Mouse (Mus musculus) midbrain, postnatal 0 days (tissue): ENCODE data around the gene Prkci. TPM values are rescaled to one million over a fixed set of nuclear protein-coding genes. Genes with fewer than 3 reads are reported as not detected.

Source experiments
- ATAC-seq: fragments of 200-750 bp; cut with Nextera tagmentation; 2 replicates; pipeline ENCODE4 v1.8.0; 2017; ENCODE audit warnings: moderate number of reproducible peaks, mild to moderate bottlenecking, moderate TSS enrichment, moderate library complexity; ENCODE audit not compliant: low FRiP score
- DNase-seq: peaks from one replicate; pipeline ENCODE4 v3.0.0-alpha.2; 2015; ENCODE audit warnings: low spot score
- H3K27ac ChIP-seq: fragments of 300-500 bp; sonication (generic); 2 replicates; pipeline ENCODE4 v1.5.1; 2014; ENCODE audit warnings: low read depth, mild to moderate bottlenecking, low read length, mixed read lengths
- H3K27me3 ChIP-seq: fragments of 300-500 bp; sonication (generic); 2 replicates; pipeline ENCODE4 v1.6.1; 2014; ENCODE audit warnings: low read length, control low read depth, mixed read lengths; ENCODE audit not compliant: insufficient read depth
- H3K36me3 ChIP-seq: fragments of 300-500 bp; sonication (generic); 2 replicates; pipeline ENCODE4 v1.6.1; 2014; ENCODE audit warnings: low read length, control low read depth, mixed read lengths; ENCODE audit not compliant: insufficient read depth
- H3K4me1 ChIP-seq: fragments of 300-500 bp; sonication (generic); 2 replicates; pipeline ENCODE4 v1.6.1; 2014; ENCODE audit warnings: mild to moderate bottlenecking, control low read depth, antibody characterized with exemption, low read length, mixed read lengths; ENCODE audit not compliant: insufficient read depth
- H3K4me2 ChIP-seq: fragments of 300-500 bp; sonication (generic); 2 replicates; pipeline ENCODE4 v1.6.1; 2014; ENCODE audit warnings: low read depth, mild to moderate bottlenecking, low read length, mixed read lengths; ENCODE audit not compliant: poor library complexity, severe bottlenecking
- H3K4me3 ChIP-seq: fragments of 300-500 bp; sonication (generic); 2 replicates; pipeline ENCODE4 v1.5.1; 2014; ENCODE audit warnings: low read depth, mild to moderate bottlenecking, low read length, moderate library complexity
- H3K9ac ChIP-seq: fragments of 300-500 bp; sonication (generic); replicated peaks from 2 replicates; pipeline ENCODE4 v1.6.1; 2014; ENCODE audit warnings: mild to moderate bottlenecking, low read length, moderate library complexity, mixed read lengths; ENCODE audit not compliant: poor library complexity, severe bottlenecking
- H3K9me3 ChIP-seq: fragments of 300-500 bp; sonication (generic); 2 replicates; pipeline ENCODE4 v1.6.1; 2016; ENCODE audit warnings: low read length, control low read depth
- CTCF ChIP-seq: IDR thresholded peaks from 2 replicates; pipeline ENCODE4 v1.5.1; 2016; ENCODE audit warnings: antibody characterized with exemption, mild to moderate bottlenecking
- WGBS: fragments of 180-500 bp; shearing (Covaris S2); extraction: QIAGEN DNeasy Blood & Tissue Kit; methylation state at CpG from one replicate; pipeline ENCODE4 v1.1.7; 2014; 5-methylcytosine and 5-hydroxymethylcytosine counted together
- polyA plus RNA-seq: library from polyadenylated mRNA; unstranded; fragments of >200 nt; fragmentation: Nextera tagmentation; extraction: Ambion mirVana; gene quantifications from 2 replicates; pipeline ENCODE4 v1.2.1, GENCODE M21; 2015
- total RNA-seq: library from RNA; depleted of rRNA; stranded (reverse); fragments of >200 nt; gene quantifications from 2 replicates; pipeline ENCODE4 v1.2.3, GENCODE M21; 2014

Prkci gene
- total and polyA plus RNA-seq, 2 experiments from 2014 or later, result 19.6 to 56.7 TPM

DNA sequence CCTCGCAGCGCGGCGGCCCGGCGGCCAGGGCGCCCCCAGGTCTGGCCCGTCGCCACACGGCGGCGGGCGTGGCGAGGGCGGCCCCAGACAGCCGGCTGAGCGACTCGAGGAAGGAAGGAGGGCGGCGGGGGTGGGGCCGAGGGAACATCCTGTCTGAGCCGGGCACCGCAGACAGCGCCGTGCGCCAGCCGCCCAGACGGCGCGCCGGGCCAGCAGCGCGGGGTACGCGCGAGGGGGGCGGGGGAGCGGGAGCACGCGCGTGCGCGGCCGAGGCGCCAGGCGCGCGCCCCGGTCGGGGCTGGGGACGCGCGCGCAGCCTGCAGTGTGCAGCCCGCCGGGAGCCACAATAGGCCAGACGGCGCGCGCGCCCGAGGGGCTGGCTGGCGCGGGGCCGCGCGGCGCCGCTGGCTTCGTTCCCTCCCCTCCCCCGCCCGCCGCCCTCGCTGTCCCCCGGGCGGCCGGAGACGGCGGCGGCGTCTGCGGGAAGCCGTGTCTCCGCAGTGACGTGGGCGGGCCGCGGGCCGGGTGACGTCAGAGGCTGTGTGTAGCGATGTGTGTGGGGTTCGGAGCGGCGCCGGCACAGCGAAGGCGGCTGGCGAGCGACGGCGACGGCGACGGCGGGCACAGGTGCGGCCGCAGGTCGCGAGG is 99.1 kb downstream of the Prkci start, which contains the start of gene Skil:
Gene Skil, plus strand, starts transcription at position 528 of the 648 bp plus-strand sequence.
- Histone ChIP-seq H3K4me1 (peaks cover 8% of the 10 kb centered on the region), H3K27ac (peak within 1 kb of the TSS; percentile 99), H3K4me2 (peak within 1 kb of the TSS; percentile 79), H3K9ac (peak within 1 kb of the TSS; percentile 93), H3K4me3 (peak within 1 kb of the TSS; percentile 100), H3K27me3 (no peaks in the 10 kb centered on the region), H3K9me3 (no peaks in the 10 kb centered on the region), H3K36me3 (peaks cover 2% of the 10 kb centered on the region; the same call in 1 of the 2 replicates)
- TF ChIP-seq CTCF, result no peak
- WGBS, result under 1% methylated on average over 33 of the region's 109 CpGs
- ATAC-seq (peak; percentile 93), DNase-seq (peak; percentile 95)

- H3K9me3 ChIP-seq, result no peaks in the 10 kb centered on the region
- peaks cover 13% of the 10 kb centered on the region for H3K4me1 ChIP-seq
- peak; percentile 11; the same call in 1 of the 2 replicates for ATAC-seq
- no peak for TF ChIP-seq CTCF
- DNase-seq, result no peak
- H3K27ac ChIP-seq, result peak overlapping the region; percentile 99
- H3K27me3 ChIP-seq, result no peaks in the 10 kb centered on the region
- 2% methylated on average over 25 of the region's 39 CpGs for WGBS
- H3K9ac ChIP-seq, result peak overlapping the region; percentile 93
- H3K36me3 ChIP-seq, result peaks cover 2% of the 10 kb centered on the region; the same call in 1 of the 2 replicates
- H3K4me3 ChIP-seq, result peak overlapping the region; percentile 100
- peak overlapping the region; percentile 79 for H3K4me2 ChIP-seq
Observed at GRCm38 (mm10) chr3:31095179-31095490, 99.6 kb downstream of the Prkci start.

DNA sequence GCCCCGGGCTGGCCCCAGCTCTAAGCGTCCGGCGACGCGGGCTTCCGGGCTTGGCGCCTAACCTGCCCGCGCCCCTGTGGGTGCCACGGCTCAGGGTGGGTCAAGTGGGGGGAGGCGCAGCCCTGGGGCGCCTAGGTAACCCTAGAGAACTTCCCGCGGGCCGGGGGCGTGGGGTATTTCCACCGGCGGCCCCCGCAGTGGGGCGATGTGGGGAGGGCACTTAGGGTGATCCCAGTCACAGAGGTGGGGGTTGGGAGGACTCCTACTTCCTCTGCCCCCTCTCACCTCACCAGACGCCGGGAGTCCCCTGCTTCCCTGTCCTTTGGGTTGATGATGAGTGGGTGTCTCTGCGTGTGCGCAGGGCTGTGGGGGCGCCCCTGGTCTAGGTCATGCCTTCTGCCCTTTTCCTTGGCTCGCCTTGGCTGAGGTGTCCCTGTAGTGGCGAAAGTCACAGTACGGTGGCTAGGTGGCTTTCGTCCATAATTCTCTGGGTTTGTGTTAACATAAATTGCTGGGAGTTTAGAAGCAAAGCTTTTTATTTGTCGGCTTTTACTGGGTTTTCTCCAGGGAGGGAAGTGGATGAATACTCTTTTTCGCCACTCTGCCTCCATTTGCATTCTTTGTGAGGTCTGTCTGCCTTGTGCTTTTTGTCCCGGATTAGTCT is 100.1 kb downstream of the Prkci start:
- peak overlapping the region; percentile 93 for H3K9ac ChIP-seq
- H3K4me3 ChIP-seq, result peak overlapping the region; percentile 100
- peaks cover 13% of the 10 kb centered on the region for H3K4me1 ChIP-seq
- peak; percentile 64 for DNase-seq
- peak overlapping the region; percentile 99 for H3K27ac ChIP-seq
- no peak for TF ChIP-seq CTCF
- under 1% methylated on average over 29 of the region's 33 CpGs for WGBS
- H3K9me3 ChIP-seq, result no peaks in the 10 kb centered on the region
- H3K27me3 ChIP-seq, result no peaks in the 10 kb centered on the region
- peaks cover 2% of the 10 kb centered on the region; the same call in 1 of the 2 replicates for H3K36me3 ChIP-seq
- peak overlapping the region; percentile 79 for H3K4me2 ChIP-seq
- peak; percentile 1 for ATAC-seq

DNA sequence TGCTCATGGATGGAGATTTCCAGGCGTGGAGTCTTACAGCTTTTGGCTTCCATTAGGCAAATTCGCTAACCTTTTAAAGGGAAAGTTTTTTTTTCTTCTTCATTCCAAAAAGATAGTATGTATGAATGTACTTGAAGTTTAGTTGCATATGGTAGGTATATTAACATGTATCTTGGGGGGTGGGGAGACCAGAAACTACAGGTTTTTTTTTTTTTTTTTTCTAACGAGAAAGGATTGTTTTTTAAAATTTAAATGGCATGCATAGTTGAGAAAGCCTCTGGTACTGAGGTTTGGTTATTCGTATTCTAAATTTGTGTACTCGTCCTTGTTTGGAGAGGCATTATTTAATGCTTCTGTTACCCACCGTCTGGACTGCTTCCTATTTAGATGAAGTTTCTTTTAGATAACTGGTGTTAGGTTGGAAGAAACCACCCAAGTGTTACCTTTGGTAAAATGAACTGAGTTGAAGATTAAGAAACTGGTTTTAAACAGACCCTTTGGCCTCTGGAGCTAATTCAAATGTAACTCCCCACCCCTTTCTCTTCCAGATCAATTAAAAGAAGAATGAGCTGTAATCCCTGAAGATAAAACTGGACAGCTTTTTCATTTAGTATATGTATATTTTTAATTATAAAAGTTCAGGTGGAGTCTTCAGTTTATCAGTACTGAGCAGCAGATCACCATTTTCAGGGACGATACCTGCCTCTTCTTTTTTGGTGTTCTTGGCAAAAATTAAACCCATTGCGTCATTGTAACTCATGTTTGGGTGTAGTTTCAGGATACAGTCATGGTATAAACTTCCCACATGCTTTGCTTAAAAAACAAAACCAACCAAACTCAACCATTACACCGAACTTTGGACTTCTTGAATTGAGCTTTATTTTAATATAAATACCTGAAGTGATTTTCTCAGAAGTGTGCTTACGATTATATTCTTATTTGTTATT is 100.9 kb downstream of the Prkci start:
- Histone ChIP-seq H3K36me3 (peaks cover 2% of the 10 kb centered on the region; the same call in 1 of the 2 replicates), H3K4me2 (peak overlapping the region; percentile 79), H3K9ac (peak overlapping the region; percentile 93), H3K27me3 (no peaks in the 10 kb centered on the region), H3K9me3 (no peaks in the 10 kb centered on the region), H3K27ac (peak overlapping the region; percentile 99; the same call in 1 of the 2 replicates), H3K4me1 (peaks cover 17% of the 10 kb centered on the region), H3K4me3 (peak overlapping the region; percentile 100)
- TF ChIP-seq CTCF, result no peak
- DNase-seq, result no peak
- ATAC-seq, result no peak
- WGBS, result 36% methylated on average over 10 of the region's 10 CpGs

DNA sequence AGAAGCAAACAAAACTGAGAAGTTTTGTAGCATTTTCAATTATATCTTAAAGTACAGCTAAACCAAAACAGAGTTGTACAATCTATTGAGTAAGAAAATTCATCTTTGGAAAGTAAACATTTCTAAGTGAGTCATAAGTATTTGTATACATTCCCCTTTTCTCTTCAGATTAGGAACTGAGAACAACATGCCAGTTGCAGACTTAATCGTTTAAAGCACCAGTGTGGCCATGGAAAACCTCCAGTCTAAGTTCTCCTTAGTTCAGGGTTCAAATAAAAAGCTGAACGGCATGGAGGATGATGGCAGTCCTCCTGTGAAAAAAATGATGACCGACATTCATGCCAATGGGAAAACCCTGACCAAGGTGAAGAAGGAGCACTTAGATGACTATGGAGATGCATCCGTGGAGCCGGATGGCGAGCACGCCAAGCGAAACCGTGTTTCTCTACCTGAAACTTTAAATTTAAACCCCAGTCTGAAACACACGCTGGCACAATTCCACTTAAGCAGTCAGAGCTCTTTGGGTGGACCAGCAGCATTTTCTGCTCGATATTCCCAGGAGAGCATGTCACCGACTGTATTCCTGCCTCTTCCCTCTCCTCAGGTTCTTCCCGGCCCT is 101.7 kb downstream of the Prkci start:
- TF ChIP-seq CTCF, result no peak
- no peaks in the 10 kb centered on the region for H3K27me3 ChIP-seq

More for the DNA sequence above, 101.7 kb downstream of the Prkci start:
- ATAC-seq (no peak), DNase-seq (no peak)
- WGBS, result 82% methylated on average over 13 of the region's 13 CpGs
- peaks cover 17% of the 10 kb centered on the region for H3K4me1 ChIP-seq
- H3K9ac ChIP-seq, result no peak overlapping the region
- H3K4me3 ChIP-seq, result no peak overlapping the region
- H3K9me3 ChIP-seq, result no peaks in the 10 kb centered on the region
- H3K27ac ChIP-seq, result no peak overlapping the region
- peak overlapping the region; percentile 16 for H3K4me2 ChIP-seq
- H3K36me3 ChIP-seq, result peaks cover 2% of the 10 kb centered on the region; the same call in 1 of the 2 replicates
